Mouse (Mus musculus) neural tube, embryonic 14.5 days (tissue): ENCODE data around the gene Cracr2a. TPM values are rescaled to one million over a fixed set of nuclear protein-coding genes. Genes with fewer than 3 reads are reported as not detected.

Experiments
- ATAC-seq: fragments of 200-750 bp; cut with Nextera tagmentation; 2 replicates; pipeline ENCODE4 v1.8.0; 2017; ENCODE audit warnings: low read depth, mild to moderate bottlenecking, moderate TSS enrichment, moderate library complexity
- H3K27ac ChIP-seq: fragments of 300-500 bp; sonication (generic); 2 replicates; pipeline ENCODE4 v1.5.1; 2014; ENCODE audit warnings: low read depth, mild to moderate bottlenecking, control low read depth, low read length, moderate library complexity, mixed read lengths
- H3K27me3 ChIP-seq: fragments of 300-500 bp; sonication (generic); 2 replicates; pipeline ENCODE4 v1.6.1; 2014; ENCODE audit warnings: low read length; ENCODE audit not compliant: control insufficient read depth, insufficient read depth
- H3K36me3 ChIP-seq: fragments of 300-500 bp; sonication (generic); 2 replicates; pipeline ENCODE4 v1.6.1; 2014; ENCODE audit warnings: low read length, mixed read lengths; ENCODE audit not compliant: control insufficient read depth, insufficient read depth
- H3K4me1 ChIP-seq: fragments of 300-500 bp; sonication (generic); 2 replicates; pipeline ENCODE4 v1.6.1; 2014; ENCODE audit warnings: low read length; ENCODE audit not compliant: control insufficient read depth, insufficient read depth
- H3K4me2 ChIP-seq: fragments of 300-500 bp; sonication (generic); 2 replicates; pipeline ENCODE4 v1.6.1; 2014; ENCODE audit warnings: mild to moderate bottlenecking, low read depth, low read length, control low read depth
- H3K4me3 ChIP-seq: fragments of 300-500 bp; sonication (generic); 2 replicates; pipeline ENCODE4 v1.5.1; 2014; ENCODE audit warnings: low read depth, low read length, control low read depth, mixed read lengths
- H3K9ac ChIP-seq: fragments of 300-500 bp; sonication (generic); replicated peaks from 2 replicates; pipeline ENCODE4 v1.6.1; 2014; ENCODE audit warnings: low read depth, mild to moderate bottlenecking, control low read depth, low read length, mixed read lengths
- H3K9me3 ChIP-seq: fragments of 300-500 bp; sonication (generic); 2 replicates; pipeline ENCODE4 v1.6.1; 2016; ENCODE audit warnings: low read length; ENCODE audit not compliant: control insufficient read depth
- WGBS: fragments of 180-500 bp; shearing (Covaris S2); extraction: QIAGEN DNeasy Blood & Tissue Kit; methylation state at CpG from one replicate; pipeline ENCODE4 v1.1.7; 2014; 5-methylcytosine and 5-hydroxymethylcytosine counted together
- polyA plus RNA-seq: library from polyadenylated mRNA; unstranded; fragments of >200 nt; fragmentation: Nextera tagmentation; extraction: Ambion mirVana; gene quantifications from 2 replicates; pipeline ENCODE4 v1.2.1, GENCODE M21; 2014

Gene Cracr2a
- polyA plus RNA-seq, 1 experiment from 2014 or later, result 1.4 TPM

- peak overlapping the region; percentile 17; the same call in 1 of the 2 replicates for H3K4me2 ChIP-seq
- peak; percentile 77 for ATAC-seq
- 11% methylated on average over 21 of the region's 21 CpGs for WGBS
- peak overlapping the region; percentile 58; the same call in 1 of the 2 replicates for H3K27ac ChIP-seq
- no peaks in the 10 kb centered on the region for H3K9me3 ChIP-seq
- H3K27me3 ChIP-seq, result no peaks in the 10 kb centered on the region
- H3K36me3 ChIP-seq, result no peaks in the 10 kb centered on the region
- peaks cover 13% of the 10 kb centered on the region for H3K4me1 ChIP-seq
- no peak overlapping the region for H3K4me3 ChIP-seq
- no peak overlapping the region for H3K9ac ChIP-seq
Observed at GRCm38 (mm10) chr6:127717239-127718137, 156.3 kb downstream of the Cracr2a start.

GRCm38 (mm10) chr6:127719875-127720274 lies 158.7 kb downstream of the Cracr2a start:
- no peak overlapping the region for H3K4me2 ChIP-seq
- 51% methylated on average over 14 of the region's 14 CpGs for WGBS
- H3K27me3 ChIP-seq, result no peaks in the 10 kb centered on the region
- H3K9ac ChIP-seq, result no peak overlapping the region
- H3K36me3 ChIP-seq, result no peaks in the 10 kb centered on the region
- H3K9me3 ChIP-seq, result no peaks in the 10 kb centered on the region
- no peak overlapping the region for H3K4me3 ChIP-seq
- ATAC-seq, result no peak
- peaks cover 13% of the 10 kb centered on the region for H3K4me1 ChIP-seq
- no peak overlapping the region for H3K27ac ChIP-seq

GRCm38 (mm10) chr6:127723126-127723525 lies 162.0 kb downstream of the Cracr2a start:
- ATAC-seq, result no peak
- H3K4me2 ChIP-seq, result no peak overlapping the region

More at GRCm38 (mm10) chr6:127723126-127723525, 162.0 kb downstream of the Cracr2a start:
- 27% methylated on average over 8 of the region's 8 CpGs for WGBS
- Histone ChIP-seq H3K27me3 (no peaks in the 10 kb centered on the region), H3K36me3 (no peaks in the 10 kb centered on the region), H3K4me3 (no peak overlapping the region), H3K27ac (peak overlapping the region; percentile 44), H3K9me3 (no peaks in the 10 kb centered on the region), H3K4me1 (peaks cover 3% of the 10 kb centered on the region; the same call in 1 of the 2 replicates), H3K9ac (0 out of 2 replicates have a peak overlapping the region, but pooled peaks have one; percentile 21)

Other genes with a start within 250 kb of the Cracr2a start
- 89.3 and 90.8 TPM in 2 replicates for gene Parp11, start 114.5 kb upstream of the Cracr2a start, polyA plus RNA-seq
- gene Prmt8, start 208.1 kb downstream of the Cracr2a start, polyA plus RNA-seq, result 43.6 and 45.9 TPM in 2 replicates